Comparison of ENCODE assay signal across 9 mouse cellular contexts in genomic region chr1:180264851-180265250, GRCm38 (mm10). TPM values are rescaled to one million over a fixed set of nuclear protein-coding genes. Genes with fewer than 3 reads are reported as not detected.
DNase-seq lines count a peak whose midpoint lies in the region; ATAC-seq and TF ChIP-seq lines count a peak whose summit lies in the region.
"Had no signal": no experiment of that assay in that cellular context is flagged by ENCODE, and none has a peak within 500 bp of the region (broad histone marks: within the 10 kb centered on the region; RNA-seq: fewer than 3 reads in every experiment).

No protein-coding gene starts in this region.

- TF ChIP-seq POLR2A in spleen, adult 2 months (IDR thresholded peaks at IDR 0.05; ENCODE audit: low read depth, low read length), result no peak

- TF ChIP-seq CTCF in hindbrain, postnatal 0 days (IDR thresholded peaks at IDR 0.05; ENCODE audit: low read depth), result no peak
- no peak for TF ChIP-seq CTCF in spleen, adult 2 months (IDR thresholded peaks at IDR 0.05; ENCODE audit: extremely low read depth, insufficient read depth, insufficient read length, insufficient replicate concordance)

- peaks cover 8% of the 10 kb centered on the region; the same call in 1 of the 2 replicates for H3K27me3 ChIP-seq in hindbrain, embryonic 12.5 days
- H3K27me3 ChIP-seq in hindbrain, postnatal 0 days (ENCODE audit: insufficient read depth, low read length), result no peaks in the 10 kb centered on the region
- H3K27me3 ChIP-seq in spleen, adult 2 months (ENCODE audit: control insufficient read depth, insufficient read depth, low read length), result no peaks in the 10 kb centered on the region
- H3K27me3 ChIP-seq in limb, embryonic 10.5 days (ENCODE audit: low read depth, poor library complexity, severe bottlenecking), result peaks cover 18% of the 10 kb centered on the region

- H3K4me2 ChIP-seq in hindbrain, embryonic 12.5 days (replicated peaks), result peak overlapping the region; percentile 6; the same call in 1 of the 2 replicates
- no peak overlapping the region; the same call in 1 of the 2 replicates for H3K4me2 ChIP-seq in hindbrain, postnatal 0 days (ENCODE audit: low read depth, low read length)

- DNase-seq in hindbrain, postnatal 0 days (ENCODE audit: low spot score), result no peak
- no peak for DNase-seq in spleen, adult 2 months (ENCODE audit: low read depth in 1 of 2, low spot score in 2 of 2)
- DNase-seq in spleen, adult 18-20 months, result no peak
- no peak for DNase-seq in limb, embryonic 10.5 days (ENCODE audit: low spot score)
- DNase-seq in cerebellum, adult 18-20 months, result no peak
- no peak for DNase-seq in embryo, embryonic 10 days (ENCODE audit: low spot score)
- no peak for DNase-seq in right cerebral cortex, postnatal 36 days (ENCODE audit: low spot score in 2 of 2)
- DNase-seq: right cerebral cortex, adult 18-20 months had no signal

- H3K36me3 ChIP-seq in hindbrain, embryonic 12.5 days, result no peaks in the 10 kb centered on the region
- H3K36me3 ChIP-seq in hindbrain, postnatal 0 days (ENCODE audit: insufficient read depth, low read length), result no peaks in the 10 kb centered on the region
- no peaks in the 10 kb centered on the region for H3K36me3 ChIP-seq in spleen, adult 2 months (ENCODE audit: control insufficient read depth, insufficient read depth, low read length)
- H3K36me3 ChIP-seq in limb, embryonic 10.5 days, result no peaks in the 10 kb centered on the region

- H3K4me1 ChIP-seq in hindbrain, embryonic 12.5 days, result peaks cover 11% of the 10 kb centered on the region
- no peaks in the 10 kb centered on the region for H3K4me1 ChIP-seq in hindbrain, postnatal 0 days (ENCODE audit: insufficient read depth, low read length)
- H3K4me1 ChIP-seq in spleen, adult 2 months (ENCODE audit: control insufficient read depth, insufficient read depth, insufficient read length), result peaks cover 2% of the 10 kb centered on the region; the same call in 1 of the 2 replicates
- peaks cover 18% of the 10 kb centered on the region for H3K4me1 ChIP-seq in limb, embryonic 10.5 days

- no peak overlapping the region for H3K27ac ChIP-seq in hindbrain, embryonic 12.5 days
- no peak overlapping the region for H3K27ac ChIP-seq in hindbrain, postnatal 0 days
- H3K27ac ChIP-seq in spleen, adult 2 months (ENCODE audit: insufficient read depth, low read length), result no peak overlapping the region
- H3K27ac ChIP-seq in limb, embryonic 10.5 days, result peak overlapping the region; percentile 62; the same call in 1 of the 2 replicates

- no peaks in the 10 kb centered on the region for H3K9me3 ChIP-seq in hindbrain, embryonic 12.5 days (replicated peaks)
- H3K9me3 ChIP-seq in hindbrain, postnatal 0 days (ENCODE audit: low read length), result no peaks in the 10 kb centered on the region
- no peaks in the 10 kb centered on the region for H3K9me3 ChIP-seq in limb, embryonic 10.5 days (replicated peaks)

- no peak for ATAC-seq in hindbrain, embryonic 12.5 days (ENCODE audit: low FRiP score)
- ATAC-seq in hindbrain, postnatal 0 days, result no peak

- H3K4me3 ChIP-seq in hindbrain, embryonic 12.5 days, result no peak overlapping the region
- H3K4me3 ChIP-seq in hindbrain, postnatal 0 days (ENCODE audit: low read length), result no peak overlapping the region
- peak overlapping the region; percentile 16; the same call in 1 of the 2 replicates for H3K4me3 ChIP-seq in spleen, adult 2 months (ENCODE audit: extremely low read depth, insufficient read depth, insufficient read length)
- H3K4me3 ChIP-seq in limb, embryonic 10.5 days, result 0 out of 2 replicates have a peak overlapping the region, but pooled peaks have one; percentile 24

- 65% methylated on average over 10 of the region's 10 CpGs for WGBS in hindbrain, embryonic 12.5 days
- 65% methylated on average over 10 of the region's 10 CpGs for WGBS in hindbrain, postnatal 0 days
- 25% methylated on average over 10 of the region's 10 CpGs for WGBS in spleen, adult 2 months
- WGBS in limb, embryonic 10.5 days, result 79% methylated on average over 10 of the region's 10 CpGs

- no peak overlapping the region for H3K9ac ChIP-seq in hindbrain, embryonic 12.5 days
- H3K9ac ChIP-seq in hindbrain, postnatal 0 days (replicated peaks; ENCODE audit: low read length), result no peak overlapping the region

RNA-seq across cellular contexts. Expression of gene Psen2, which starts 1.6 kb away (rescaled TPM):
- polyA plus RNA-seq in hindbrain, embryonic 12.5 days (2016; fragmentation: Nextera tagmentation; extraction: Ambion mirVana), result 10.3 and 10.4 TPM in 2 replicates
- total RNA-seq in hindbrain, postnatal 0 days (2014; rRNA removed), result 26.6 and 33.5 TPM in 2 replicates
- polyA plus RNA-seq in hindbrain, postnatal 0 days (2015; fragmentation: Nextera tagmentation; extraction: Ambion mirVana), result 23.2 and 23.7 TPM in 2 replicates
- 93.6 and 101 TPM in 2 replicates for polyA plus RNA-seq in spleen, adult 2 months (2012; rRNA removed)
- polyA plus RNA-seq in limb, embryonic 10.5 days (2016; fragmentation: Nextera tagmentation; extraction: Ambion mirVana), result 6.7 and 7.1 TPM in 2 replicates

Comparison
In these comparisons a context has a peak if more than half of its experiments do, and no peak if none do; other contexts are left out.
1. H3K4me3 ChIP-seq: peak in spleen, adult 2 months (single experiment) and limb, embryonic 10.5 days (single experiment); none in hindbrain, embryonic 12.5 days (single experiment) and hindbrain, postnatal 0 days (single experiment).